Mouse (Mus musculus) activated CD4-positive, CD25-positive, alpha-beta regulatory T cell, adult 4 months (primary cell): Measurements from ENCODE around the gene Marc2. TPM values are rescaled to one million over a fixed set of nuclear protein-coding genes. Genes with fewer than 3 reads are reported as not detected.

Experiments
- ATAC-seq: one replicate; pipeline ENCODE4 v1.8.0; 2017
- polyA plus RNA-seq, 2 experiments: library from polyadenylated mRNA; unstranded; fragments of 100-300 nt; shearing (Covaris generic); gene quantifications; one replicate each; pipeline ENCODE4 v1.2.1; 2017

Gene Marc2
- polyA plus RNA-seq, 2 experiments from 2014 or later: 31.5 to 33.8 TPM

- no peak for ATAC-seq
Measured at GRCm38 (mm10) chr1:184807627-184808417, 38.4 kb downstream of the Marc2 start.

- ATAC-seq: no peak
Measured at GRCm38 (mm10) chr1:184807123-184807522, 39.1 kb downstream of the Marc2 start.

- ATAC-seq: no peak
Measured at GRCm38 (mm10) chr1:184805749-184806148, 40.5 kb downstream of the Marc2 start.

- ATAC-seq: peak; percentile 84
Measured at GRCm38 (mm10) chr1:184793163-184793876, 52.9 kb downstream of the Marc2 start.

- ATAC-seq: peak; percentile 34
Measured at GRCm38 (mm10) chr1:184791109-184791508, 55.1 kb downstream of the Marc2 start.

GRCm38 (mm10) chr1:184786376-184787151 is 59.7 kb downstream of the Marc2 start:
- ATAC-seq: no peak

GRCm38 (mm10) chr1:184783641-184784040 is 62.6 kb downstream of the Marc2 start:
- no peak for ATAC-seq

GRCm38 (mm10) chr1:184782161-184782513 is 64.1 kb downstream of the Marc2 start:
- no peak for ATAC-seq

GRCm38 (mm10) chr1:184781286-184782160 is 64.7 kb downstream of the Marc2 start:
- ATAC-seq: no peak

GRCm38 (mm10) chr1:184778157-184778556 is 68.1 kb downstream of the Marc2 start:
- ATAC-seq: no peak

- no peak for ATAC-seq
Measured at GRCm38 (mm10) chr1:184777061-184777795, 69.0 kb downstream of the Marc2 start.

GRCm38 (mm10) chr1:184775289-184775688 is 71.0 kb downstream of the Marc2 start:
- no peak for ATAC-seq

GRCm38 (mm10) chr1:184771891-184772249 is 74.4 kb downstream of the Marc2 start:
- no peak for ATAC-seq

GRCm38 (mm10) chr1:184771202-184771890 is 74.9 kb downstream of the Marc2 start:
- no peak for ATAC-seq

GRCm38 (mm10) chr1:184763866-184764265 is 82.4 kb downstream of the Marc2 start:
- ATAC-seq: no peak

Other genes with a start within 250 kb of the Marc2 start
- gene Hlx, start 113.8 kb downstream of the Marc2 start, polyA plus RNA-seq: not detected
- not detected for gene Marc1, start 35.1 kb downstream of the Marc2 start, polyA plus RNA-seq
- not detected for gene C130074G19Rik, start 36.8 kb upstream of the Marc2 start, polyA plus RNA-seq
- not detected for gene Mark1, start 153.1 kb upstream of the Marc2 start, polyA plus RNA-seq